Comparison of ENCODE assay signal across 9 mouse cellular contexts in genomic region chr11:12037075-12037686, GRCm38 (mm10). TPM values are rescaled to one million over a fixed set of nuclear protein-coding genes. Genes with fewer than 3 reads are reported as not detected.
DNase-seq lines count a peak whose midpoint lies in the region; ATAC-seq and TF ChIP-seq lines count a peak whose summit lies in the region.
"Had no signal": no experiment of that assay in that cellular context is flagged by ENCODE, and none has a peak within 500 bp of the region (broad histone marks: within the 10 kb centered on the region; RNA-seq: fewer than 3 reads in every experiment).

No protein-coding gene starts in this region.

- peak overlapping the region; percentile 27; the same call in 1 of the 2 replicates for H3K4me3 ChIP-seq in thymus, adult 2 months (ENCODE audit: control insufficient read depth, insufficient read depth, low read length)
- peak overlapping the region; percentile 62 for H3K4me3 ChIP-seq in hindbrain, embryonic 12.5 days
- H3K4me3 ChIP-seq in limb, embryonic 15.5 days: peak overlapping the region; percentile 62
- peak overlapping the region; percentile 59 for H3K4me3 ChIP-seq in midbrain, embryonic 13.5 days (replicated peaks)

- ATAC-seq in hindbrain, embryonic 12.5 days (ENCODE audit: low FRiP score): peak; percentile 66
- peak; percentile 71 for ATAC-seq in limb, embryonic 15.5 days (ENCODE audit: insufficient number of reproducible peaks, low FRiP score, low TSS enrichment, low read depth)
- ATAC-seq in midbrain, embryonic 13.5 days: peak; percentile 62

- peaks cover 8% of the 10 kb centered on the region; the same call in 1 of the 2 replicates for H3K27me3 ChIP-seq in thymus, adult 2 months (ENCODE audit: control insufficient read depth, insufficient read depth, low read length)
- H3K27me3 ChIP-seq in hindbrain, embryonic 12.5 days: peaks cover 94% of the 10 kb centered on the region
- H3K27me3 ChIP-seq in limb, embryonic 15.5 days: peaks cover 73% of the 10 kb centered on the region
- H3K27me3 ChIP-seq in midbrain, embryonic 13.5 days: peaks cover 98% of the 10 kb centered on the region
- H3K27me3 ChIP-seq: CH12.LX had no signal

- peaks cover 2% of the 10 kb centered on the region; the same call in 1 of the 2 replicates for H3K4me1 ChIP-seq in thymus, adult 2 months (replicated peaks; ENCODE audit: control insufficient read depth, insufficient read depth, low read length)
- H3K4me1 ChIP-seq in hindbrain, embryonic 12.5 days: peaks cover 9% of the 10 kb centered on the region; the same call in 1 of the 2 replicates
- H3K4me1 ChIP-seq in limb, embryonic 15.5 days: peaks cover 16% of the 10 kb centered on the region
- peaks cover 16% of the 10 kb centered on the region for H3K4me1 ChIP-seq in midbrain, embryonic 13.5 days (replicated peaks)

- H3K4me2 ChIP-seq in hindbrain, embryonic 12.5 days (replicated peaks): peak overlapping the region; percentile 56
- peak overlapping the region; percentile 47 for H3K4me2 ChIP-seq in limb, embryonic 15.5 days
- H3K4me2 ChIP-seq in midbrain, embryonic 13.5 days (replicated peaks): peak overlapping the region; percentile 58

- no peak for DNase-seq in thymus, adult 2 months
- no peak for DNase-seq in thymus, postnatal 25 days
- peak; percentile 60 for DNase-seq in forelimb bud, embryonic 11.5 days (ENCODE audit: low read depth, low spot score)
- DNase-seq in urinary bladder, postnatal 36 days (ENCODE audit: low spot score in 2 of 2): peak; percentile 32 to 45
- DNase-seq in cerebellum, adult 8-10 months: no peak

- 2% methylated on average over 70 of the region's 93 CpGs for WGBS in thymus, adult 2 months
- WGBS in hindbrain, embryonic 12.5 days: under 1% methylated on average over 55 of the region's 93 CpGs
- under 1% methylated on average over 49 of the region's 93 CpGs for WGBS in limb, embryonic 15.5 days
- WGBS in midbrain, embryonic 13.5 days: under 1% methylated on average over 66 of the region's 93 CpGs

- H3K9me3 ChIP-seq in hindbrain, embryonic 12.5 days (replicated peaks): no peaks in the 10 kb centered on the region
- no peaks in the 10 kb centered on the region for H3K9me3 ChIP-seq in limb, embryonic 15.5 days
- H3K9me3 ChIP-seq in midbrain, embryonic 13.5 days: no peaks in the 10 kb centered on the region

- no peak overlapping the region for H3K27ac ChIP-seq in thymus, adult 2 months (ENCODE audit: control insufficient read depth, insufficient read depth, low read length)
- peak overlapping the region; percentile 84 for H3K27ac ChIP-seq in hindbrain, embryonic 12.5 days
- H3K27ac ChIP-seq in limb, embryonic 15.5 days: peak overlapping the region; percentile 94
- peak overlapping the region; percentile 78 for H3K27ac ChIP-seq in midbrain, embryonic 13.5 days

- peak overlapping the region; percentile 91 for H3K9ac ChIP-seq in hindbrain, embryonic 12.5 days
- peak overlapping the region; percentile 81 for H3K9ac ChIP-seq in limb, embryonic 15.5 days
- H3K9ac ChIP-seq in midbrain, embryonic 13.5 days (replicated peaks): peak overlapping the region; percentile 78

- no peaks in the 10 kb centered on the region for H3K36me3 ChIP-seq in thymus, adult 2 months (ENCODE audit: control insufficient read depth, insufficient read depth, low read length)
- no peaks in the 10 kb centered on the region for H3K36me3 ChIP-seq in hindbrain, embryonic 12.5 days
- H3K36me3 ChIP-seq in limb, embryonic 15.5 days: no peaks in the 10 kb centered on the region
- H3K36me3 ChIP-seq in midbrain, embryonic 13.5 days: no peaks in the 10 kb centered on the region

- no peak for TF ChIP-seq CTCF in thymus, adult 2 months (IDR thresholded peaks at IDR 0.05; ENCODE audit: borderline replicate concordance, control insufficient read depth, extremely low read depth, insufficient read depth, low read length, poor library complexity)

- TF ChIP-seq POLR2A in thymus, adult 2 months (IDR thresholded peaks at IDR 0.05; ENCODE audit: control insufficient read depth, extremely low read depth, insufficient read depth, low read length, poor library complexity): no peak

RNA-seq across cellular contexts. Expression of gene Grb10, which starts 1.3 kb away (rescaled TPM):
- polyA plus RNA-seq in thymus, adult 2 months (2012; rRNA removed): 4.7 and 5.8 TPM in 2 replicates
- polyA plus RNA-seq in hindbrain, embryonic 12.5 days (2016; fragmentation: Nextera tagmentation; extraction: Ambion mirVana): 414 and 447 TPM in 2 replicates
- polyA plus RNA-seq in limb, embryonic 15.5 days (2015; fragmentation: Nextera tagmentation; extraction: Ambion mirVana): 434 and 451 TPM in 2 replicates
- 132 and 149 TPM in 2 replicates for polyA plus RNA-seq in midbrain, embryonic 13.5 days (2015; fragmentation: Nextera tagmentation; extraction: Ambion mirVana)

Comparison
In these comparisons a context has a peak if more than half of its experiments do, and no peak if none do; other contexts are left out.
1. DNase-seq: peak in forelimb bud, embryonic 11.5 days (single experiment) and urinary bladder, postnatal 36 days (2 of 2); none in thymus, adult 2 months (single experiment), thymus, postnatal 25 days (single experiment) and cerebellum, adult 8-10 months (single experiment).
2. RNA of gene Grb10, which starts 1.3 kb away (polyA plus RNA-seq): 434 to 451 TPM in limb, embryonic 15.5 days, 414 to 447 TPM in hindbrain, embryonic 12.5 days and 132 to 149 TPM in midbrain, embryonic 13.5 days; 4.7 to 5.8 TPM in thymus, adult 2 months; every median in the first group is over 10 times any median in the second.
3. Peak in every context shown above with its lines, with median percentiles within 50 percentile points of each other: H3K4me3 ChIP-seq, ATAC-seq, H3K4me2 ChIP-seq and H3K9ac ChIP-seq.